In genomic region chr4:116720343-116721097, GRCm38 (mm10) we compare ENCODE assay signal across 8 mouse cellular contexts. TPM values are rescaled to one million over a fixed set of nuclear protein-coding genes. Genes with fewer than 3 reads are reported as not detected.
DNase-seq lines count a peak whose midpoint lies in the region; ATAC-seq and TF ChIP-seq lines count a peak whose summit lies in the region.

Gene Tesk2 (plus strand): TSS chr4:116720948.

- peak; percentile 97 for DNase-seq in G1E (ENCODE audit: low spot score)
- DNase-seq in cerebellum, adult 18-20 months = peak; percentile 86 to 96
- DNase-seq in heart, postnatal 36 days = peak; percentile 82 to 86
- DNase-seq in layer of hippocampus, adult 2 months (ENCODE audit: low spot score in 2 of 2) = peak; percentile 81 to 96
- DNase-seq in lung, embryonic 14.5 days = peak; percentile 99
- DNase-seq in thymus, adult 2 months = peak; percentile 88

- H3K4me3 ChIP-seq in G1E (ENCODE audit: low read depth, low read length) = peak within 1 kb of the TSS; percentile 79
- H3K4me3 ChIP-seq in forebrain, embryonic 16.5 days (replicated peaks; ENCODE audit: low read length) = peak within 1 kb of the TSS; percentile 85
- peak within 1 kb of the TSS; percentile 67 for H3K4me3 ChIP-seq in layer of hippocampus, adult 2 months
- H3K4me3 ChIP-seq in lung, embryonic 14.5 days (ENCODE audit: low read depth, low read length) = peak within 1 kb of the TSS; percentile 78
- H3K4me3 ChIP-seq in olfactory bulb, adult 2 months (ENCODE audit: insufficient read depth, low read depth, low read length) = peak within 1 kb of the TSS; percentile 99
- peak within 1 kb of the TSS; percentile 68 for H3K4me3 ChIP-seq in thymus, adult 2 months (ENCODE audit: control insufficient read depth, insufficient read depth, low read length)

- H3K4me2 ChIP-seq in forebrain, embryonic 16.5 days (ENCODE audit: low read length) = peak within 1 kb of the TSS; percentile 95
- peak within 1 kb of the TSS; percentile 81 for H3K4me2 ChIP-seq in lung, embryonic 14.5 days

- H3K9ac ChIP-seq in forebrain, embryonic 16.5 days (replicated peaks; ENCODE audit: low read depth, low read length) = peak within 1 kb of the TSS; percentile 76
- H3K9ac ChIP-seq in lung, embryonic 14.5 days = peak within 1 kb of the TSS; percentile 75

- no peaks in the 10 kb centered on the region for H3K27me3 ChIP-seq in G1E (ENCODE audit: insufficient read depth, low read length)
- no peaks in the 10 kb centered on the region for H3K27me3 ChIP-seq in forebrain, embryonic 16.5 days (replicated peaks; ENCODE audit: control insufficient read depth, insufficient read depth, low read length)
- no peaks in the 10 kb centered on the region for H3K27me3 ChIP-seq in lung, embryonic 14.5 days (ENCODE audit: insufficient read depth, low read length)
- H3K27me3 ChIP-seq in thymus, adult 2 months (ENCODE audit: control insufficient read depth, insufficient read depth, low read length) = no peaks in the 10 kb centered on the region

- H3K27ac ChIP-seq in forebrain, embryonic 16.5 days (ENCODE audit: low read length) = 0 out of 2 replicates have a peak within 1 kb of the TSS, but pooled peaks have one; percentile 33
- H3K27ac ChIP-seq in layer of hippocampus, adult 2 months = peak within 1 kb of the TSS; percentile 87
- peak within 1 kb of the TSS; percentile 68 for H3K27ac ChIP-seq in lung, embryonic 14.5 days (ENCODE audit: low read depth)
- H3K27ac ChIP-seq in olfactory bulb, adult 2 months (ENCODE audit: insufficient read depth, low read depth, low read length) = peak within 1 kb of the TSS; percentile 59; the same call in 1 of the 2 replicates
- no peak within 1 kb of the TSS for H3K27ac ChIP-seq in thymus, adult 2 months (ENCODE audit: control insufficient read depth, insufficient read depth, low read length)

- H3K4me1 ChIP-seq in G1E (ENCODE audit: insufficient read depth, low read depth, low read length) = peaks cover 24% of the 10 kb centered on the region
- H3K4me1 ChIP-seq in forebrain, embryonic 16.5 days (replicated peaks; ENCODE audit: control insufficient read depth, insufficient read depth, low read length) = peaks cover 7% of the 10 kb centered on the region
- no peaks in the 10 kb centered on the region for H3K4me1 ChIP-seq in lung, embryonic 14.5 days (ENCODE audit: insufficient read depth)
- peaks cover 5% of the 10 kb centered on the region for H3K4me1 ChIP-seq in olfactory bulb, adult 2 months (ENCODE audit: control insufficient read depth, insufficient read depth, low read length)
- 0 out of 2 replicates have a peak, but pooled peaks cover 5% of the 10 kb centered on the region for H3K4me1 ChIP-seq in thymus, adult 2 months (replicated peaks; ENCODE audit: control insufficient read depth, insufficient read depth, low read length)

- TF ChIP-seq CTCF in G1E (IDR thresholded peaks at IDR 0.05; ENCODE audit: low read depth, low read length) = no peak
- no peak for TF ChIP-seq CTCF in layer of hippocampus, adult 2 months (conservative IDR thresholded peaks at IDR 0.05)
- TF ChIP-seq CTCF in lung, embryonic 14.5 days (IDR thresholded peaks at IDR 0.05; ENCODE audit: low read depth) = no peak
- no peak for TF ChIP-seq CTCF in olfactory bulb, adult 2 months (IDR thresholded peaks at IDR 0.05; ENCODE audit: insufficient read depth, low read depth, low read length)
- TF ChIP-seq CTCF in thymus, adult 2 months (IDR thresholded peaks at IDR 0.05; ENCODE audit: borderline replicate concordance, control insufficient read depth, extremely low read depth, insufficient read depth, low read length, poor library complexity) = no peak

- H3K9me3 ChIP-seq in G1E (replicated peaks) = no peaks in the 10 kb centered on the region
- no peaks in the 10 kb centered on the region for H3K9me3 ChIP-seq in forebrain, embryonic 16.5 days (ENCODE audit: control insufficient read depth, low read length)
- H3K9me3 ChIP-seq in lung, embryonic 14.5 days (ENCODE audit: low read depth, low read length) = no peaks in the 10 kb centered on the region

- peaks cover 10% of the 10 kb centered on the region for H3K36me3 ChIP-seq in G1E (replicated peaks)
- H3K36me3 ChIP-seq in forebrain, embryonic 16.5 days (ENCODE audit: control insufficient read depth, insufficient read depth) = no peaks in the 10 kb centered on the region
- 0 out of 2 replicates have a peak, but pooled peaks cover 2% of the 10 kb centered on the region for H3K36me3 ChIP-seq in lung, embryonic 14.5 days (ENCODE audit: insufficient read depth)
- no peaks in the 10 kb centered on the region for H3K36me3 ChIP-seq in thymus, adult 2 months (ENCODE audit: control insufficient read depth, insufficient read depth, low read length)

- intact Hi-C loops in heart, postnatal 36 days (cut with DNase I) = loop anchor here (1.0 to 10.0 kb wide), 2 partner anchors 10 to 154 kb away; partner anchors contain the start of gene Zswim5

- TF ChIP-seq POLR2A in olfactory bulb, adult 2 months (IDR thresholded peaks at IDR 0.05; ENCODE audit: insufficient read depth, low read depth, low read length) = 0 out of 2 replicates have a peak, but pooled peaks have one; percentile 21
- TF ChIP-seq POLR2A in thymus, adult 2 months (IDR thresholded peaks at IDR 0.05; ENCODE audit: control insufficient read depth, extremely low read depth, insufficient read depth, low read length, poor library complexity) = peak; percentile 57; the same call in 1 of the 2 replicates

- WGBS in forebrain, embryonic 16.5 days = under 1% methylated on average over 34 of the region's 34 CpGs
- WGBS in lung, embryonic 14.5 days = under 1% methylated on average over 34 of the region's 34 CpGs
- WGBS in olfactory bulb, adult 2 months = under 1% methylated on average over 33 of the region's 34 CpGs
- WGBS in thymus, adult 2 months = under 1% methylated on average over 34 of the region's 34 CpGs

- peak; percentile 98 for ATAC-seq in G1E (ENCODE audit: extremely low read depth, insufficient number of reproducible peaks, low FRiP score, poor library complexity, severe bottlenecking)
- peak; percentile 99 for ATAC-seq in forebrain, embryonic 16.5 days
- peak; percentile 97 for ATAC-seq in lung, embryonic 14.5 days (ENCODE audit: insufficient read depth)

RNA-seq across cellular contexts. Expression of gene Tesk2, which starts in this region (rescaled TPM):
- total RNA-seq in G1E (2014; fragmentation: Nextera tagmentation) (5.1 and 6.6 TPM in 2 replicates), G1E (2017) (4.8 TPM in 2 replicates)
- polyA plus RNA-seq in G1E (2012) = 1.3 and 1.5 TPM in 2 replicates
- 4.3 and 5.2 TPM in 2 replicates for polyA plus RNA-seq in forebrain, embryonic 16.5 days (2015; fragmentation: Nextera tagmentation; extraction: Ambion mirVana)
- total RNA-seq in heart, postnatal 36 days (2021) = 1 to 10 TPM; 1.9 to 2.5 TPM
- total RNA-seq in layer of hippocampus, adult 2 months (2021) = 1 to 10 TPM; 4.2 to 4.8 TPM
- 6.6 and 7.8 TPM in 2 replicates for polyA plus RNA-seq in lung, embryonic 14.5 days (2014; fragmentation: Nextera tagmentation; extraction: Ambion mirVana)
- not detected in 2 replicates for polyA plus RNA-seq in olfactory bulb, adult 2 months (2012; ENCODE audit: insufficient read depth, insufficient read length, low replicate concordance, missing spikeins)
- polyA plus RNA-seq in thymus, adult 2 months (2012; rRNA removed) = 4.4 and 5.0 TPM in 2 replicates
